Mouse (Mus musculus) testis, adult 2 months (tissue): Measurements from ENCODE around the gene Padi1. TPM values are rescaled to one million over a fixed set of nuclear protein-coding genes. Genes with fewer than 3 reads are reported as not detected.

Source experiments
- H3K27ac ChIP-seq: fragments of 200-500 bp; 2 replicates; pipeline ENCODE4 v1.5.1; 2012; ENCODE audit warnings: low read depth, low read length; ENCODE audit not compliant: control insufficient read depth, insufficient read depth
- H3K27me3 ChIP-seq: fragments of 200-500 bp; 2 replicates; pipeline ENCODE4 v1.6.1; 2012; ENCODE audit warnings: mild to moderate bottlenecking, low read length, moderate library complexity; ENCODE audit not compliant: control insufficient read depth, insufficient read depth
- H3K36me3 ChIP-seq: fragments of 200-500 bp; 2 replicates; pipeline ENCODE4 v1.6.1; 2012; ENCODE audit warnings: mild to moderate bottlenecking, low read length; ENCODE audit not compliant: control insufficient read depth, insufficient read depth
- H3K4me1 ChIP-seq: fragments of 200-500 bp; 2 replicates; pipeline ENCODE4 v1.6.1; 2012; ENCODE audit warnings: low read length; ENCODE audit not compliant: control insufficient read depth, insufficient read depth
- H3K4me3 ChIP-seq: fragments of 200-500 bp; 2 replicates; pipeline ENCODE4 v1.5.1; 2012; ENCODE audit warnings: low read depth, mild to moderate bottlenecking, low read length, moderate library complexity, mixed read lengths; ENCODE audit not compliant: control insufficient read depth
- CTCF ChIP-seq: fragments of 200-500 bp; IDR thresholded peaks from 2 replicates; pipeline ENCODE4 v1.5.1; 2012; ENCODE audit warnings: low read depth, mild to moderate bottlenecking, inconsistent platforms, low read length, moderate library complexity; ENCODE audit not compliant: control insufficient read depth, insufficient read depth, insufficient replicate concordance
- POLR2A ChIP-seq: fragments of 200-500 bp; IDR thresholded peaks from 2 replicates; pipeline ENCODE4 v1.6.1; 2012; ENCODE audit warnings: low read depth, mild to moderate bottlenecking, inconsistent platforms, low read length, moderate library complexity; ENCODE audit not compliant: control insufficient read depth
- polyA plus RNA-seq: library from polyadenylated mRNA; depleted of rRNA; stranded (reverse); fragments of >200 nt; gene quantifications from 2 replicates; pipeline ENCODE4 v1.2.3, GENCODE M21; 2012

Gene Padi1
- polyA plus RNA-seq, 1 experiment, result 0.47 TPM

- H3K36me3 ChIP-seq, result no peaks in the 10 kb centered on the region
- no peak overlapping the region for H3K4me3 ChIP-seq
- H3K4me1 ChIP-seq, result peaks cover 6% of the 10 kb centered on the region
- no peak overlapping the region for H3K27ac ChIP-seq
- no peaks in the 10 kb centered on the region for H3K27me3 ChIP-seq
- TF ChIP-seq CTCF, result no peak
- TF ChIP-seq POLR2A, result no peak
Measured at GRCm38 (mm10) chr4:140855151-140855550, 9.6 kb upstream of the Padi1 start.

- Histone ChIP-seq H3K27ac (no peak overlapping the region), H3K36me3 (no peaks in the 10 kb centered on the region)
- TF ChIP-seq CTCF (no peak), POLR2A (no peak)
Measured at GRCm38 (mm10) chr4:140854455-140854864, 8.9 kb upstream of the Padi1 start.

GRCm38 (mm10) chr4:140853626-140854025 is 8.0 kb upstream of the Padi1 start:
- TF ChIP-seq CTCF (no peak), POLR2A (no peak)
- Histone ChIP-seq H3K27me3 (no peaks in the 10 kb centered on the region), H3K27ac (no peak overlapping the region), H3K4me3 (no peak overlapping the region), H3K36me3 (no peaks in the 10 kb centered on the region), H3K4me1 (peaks cover 6% of the 10 kb centered on the region)

More at GRCm38 (mm10) chr4:140854455-140854864, 8.9 kb upstream of the Padi1 start:
- Histone ChIP-seq H3K4me1 (peaks cover 6% of the 10 kb centered on the region), H3K27me3 (no peaks in the 10 kb centered on the region), H3K4me3 (no peak overlapping the region)

- Histone ChIP-seq H3K36me3 (no peaks in the 10 kb centered on the region), H3K4me3 (no peak overlapping the region), H3K27me3 (no peaks in the 10 kb centered on the region), H3K27ac (no peak overlapping the region), H3K4me1 (peaks cover 6% of the 10 kb centered on the region)
- TF ChIP-seq POLR2A (no peak), CTCF (no peak)
Measured at GRCm38 (mm10) chr4:140849310-140849709, 3.7 kb upstream of the Padi1 start.

GRCm38 (mm10) chr4:140844991-140845390 is 587 bp downstream of the Padi1 start:
- Histone ChIP-seq H3K27me3 (no peaks in the 10 kb centered on the region), H3K4me3 (no peak overlapping the region), H3K27ac (no peak overlapping the region), H3K4me1 (no peaks in the 10 kb centered on the region), H3K36me3 (no peaks in the 10 kb centered on the region)
- TF ChIP-seq CTCF, result no peak
- TF ChIP-seq POLR2A, result no peak

GRCm38 (mm10) chr4:140843670-140844280 is 1.8 kb downstream of the Padi1 start:
- Histone ChIP-seq H3K4me1 (no peaks in the 10 kb centered on the region), H3K27me3 (no peaks in the 10 kb centered on the region), H3K36me3 (no peaks in the 10 kb centered on the region), H3K27ac (no peak overlapping the region), H3K4me3 (no peak overlapping the region)
- TF ChIP-seq POLR2A, result no peak
- no peak for TF ChIP-seq CTCF

- peaks cover 4% of the 10 kb centered on the region; the same call in 1 of the 2 replicates for H3K4me1 ChIP-seq
- no peak overlapping the region for H3K4me3 ChIP-seq
- H3K36me3 ChIP-seq, result no peaks in the 10 kb centered on the region
- H3K27ac ChIP-seq, result no peak overlapping the region
- no peaks in the 10 kb centered on the region for H3K27me3 ChIP-seq
- TF ChIP-seq CTCF (no peak), POLR2A (no peak)
Measured at GRCm38 (mm10) chr4:140842909-140843308, 2.7 kb downstream of the Padi1 start.
